Mouse (Mus musculus): ENCODE data around the gene Ptprq. TPM values are rescaled to one million over a fixed set of nuclear protein-coding genes. Genes with fewer than 3 reads are reported as not detected.

The Ptprq gene
- total and polyA plus RNA-seq, 2 experiments from 2014 or later: 0.03 to 0.10 TPM

DNA sequence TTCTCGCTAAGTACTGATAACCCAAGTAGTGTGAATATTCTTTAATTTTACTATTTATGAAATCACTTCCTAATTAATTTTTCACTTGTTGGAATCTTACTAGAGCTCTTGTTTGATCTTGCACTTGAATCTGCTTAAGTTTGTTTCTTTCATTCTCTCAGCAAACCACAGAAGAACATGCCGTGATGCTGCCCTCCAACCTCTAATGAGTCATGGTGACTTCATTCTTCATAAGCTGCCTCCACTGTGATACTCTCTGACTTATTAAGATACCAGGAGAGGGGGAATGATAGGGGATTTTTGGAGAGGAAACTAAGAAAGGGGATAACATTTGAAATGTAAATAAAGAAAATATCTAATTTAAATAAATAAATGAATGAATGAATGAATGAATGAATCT is 60.7 kb downstream of the Ptprq start:
- no peak overlapping the region for H3K27ac ChIP-seq
- H3K9me3 ChIP-seq (ENCODE audit: low read length): no peaks in the 10 kb centered on the region
- no peak overlapping the region for H3K4me2 ChIP-seq (ENCODE audit: low read depth, low read length)
- ATAC-seq (no peak), DNase-seq (ENCODE audit: low spot score) (no peak)
- H3K4me1 ChIP-seq (ENCODE audit: insufficient read depth, low read length): no peaks in the 10 kb centered on the region
- H3K9ac ChIP-seq (replicated peaks; ENCODE audit: low read length): no peak overlapping the region
- TF ChIP-seq CTCF (IDR thresholded peaks at IDR 0.05; ENCODE audit: low read depth): no peak
- H3K27me3 ChIP-seq (ENCODE audit: insufficient read depth, low read length): no peaks in the 10 kb centered on the region
- no peak overlapping the region for H3K4me3 ChIP-seq (ENCODE audit: low read length)
- H3K36me3 ChIP-seq (ENCODE audit: insufficient read depth, low read length): no peaks in the 10 kb centered on the region
- 93% methylated on average over 2 of the region's 2 CpGs for WGBS

DNA sequence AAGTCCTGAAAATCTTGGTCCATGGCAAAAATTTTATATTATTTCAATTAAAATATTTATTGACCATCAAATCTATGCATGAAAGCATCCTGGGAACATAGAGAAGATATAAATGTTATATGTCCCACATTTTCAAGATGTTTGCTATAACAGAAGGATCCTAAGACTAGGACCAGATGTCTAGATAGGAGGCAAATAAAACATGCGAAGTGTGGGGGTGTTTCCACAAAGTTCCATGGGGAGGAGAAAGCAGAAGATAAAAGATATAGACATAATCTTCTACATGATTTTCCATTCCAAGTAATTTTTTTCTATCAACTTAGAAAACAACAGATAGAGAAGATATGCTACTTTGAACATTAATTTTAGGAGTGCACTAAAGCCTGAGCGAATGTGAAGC is 70.2 kb downstream of the Ptprq start:
- H3K4me1 ChIP-seq (ENCODE audit: insufficient read depth, low read length): no peaks in the 10 kb centered on the region
- no peak overlapping the region for H3K27ac ChIP-seq
- no peaks in the 10 kb centered on the region for H3K27me3 ChIP-seq (ENCODE audit: insufficient read depth, low read length)
- H3K4me2 ChIP-seq (ENCODE audit: low read depth, low read length): no peak overlapping the region
- H3K9ac ChIP-seq (replicated peaks; ENCODE audit: low read length): no peak overlapping the region
- no peak for ATAC-seq
- H3K9me3 ChIP-seq (ENCODE audit: low read length): no peaks in the 10 kb centered on the region
- no peak for DNase-seq (ENCODE audit: low spot score)
- no peaks in the 10 kb centered on the region for H3K36me3 ChIP-seq (ENCODE audit: insufficient read depth, low read length)
- no peak for TF ChIP-seq CTCF (IDR thresholded peaks at IDR 0.05; ENCODE audit: low read depth)
- no peak overlapping the region for H3K4me3 ChIP-seq (ENCODE audit: low read length)
- 98% methylated on average over 2 of the region's 2 CpGs for WGBS

DNA sequence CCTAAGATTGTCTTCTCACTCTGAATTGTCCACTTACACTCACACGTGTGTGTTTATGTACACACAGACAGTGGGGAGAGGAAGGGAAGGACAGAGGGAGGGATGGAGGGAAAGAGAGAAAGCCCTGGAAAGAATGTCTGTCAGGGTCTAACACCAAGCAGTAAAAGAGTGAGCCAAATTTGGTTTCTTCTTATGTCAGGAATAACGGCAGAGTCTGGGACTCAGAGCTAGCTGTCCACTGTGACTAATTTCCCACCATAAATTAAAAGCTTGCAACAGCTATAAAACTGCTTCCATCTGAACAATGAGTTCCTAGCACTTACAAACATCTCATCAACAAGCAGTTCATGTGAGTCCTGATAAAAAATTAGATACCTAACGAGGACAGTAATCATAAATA is 91.7 kb downstream of the Ptprq start:
- no peak overlapping the region for H3K4me3 ChIP-seq (ENCODE audit: low read length)
- H3K27ac ChIP-seq: no peak overlapping the region
- H3K36me3 ChIP-seq (ENCODE audit: insufficient read depth, low read length): no peaks in the 10 kb centered on the region
- no peak for DNase-seq (ENCODE audit: low spot score)
- no peak overlapping the region for H3K9ac ChIP-seq (replicated peaks; ENCODE audit: low read length)
- WGBS: 77% methylated on average over 3 of the region's 3 CpGs
- TF ChIP-seq CTCF (IDR thresholded peaks at IDR 0.05; ENCODE audit: low read depth): no peak
- H3K27me3 ChIP-seq (ENCODE audit: insufficient read depth, low read length): no peaks in the 10 kb centered on the region
- H3K9me3 ChIP-seq (ENCODE audit: low read length): no peaks in the 10 kb centered on the region
- no peaks in the 10 kb centered on the region for H3K4me1 ChIP-seq (ENCODE audit: insufficient read depth, low read length)
- H3K4me2 ChIP-seq (ENCODE audit: low read depth, low read length): no peak overlapping the region
- ATAC-seq: no peak

DNA sequence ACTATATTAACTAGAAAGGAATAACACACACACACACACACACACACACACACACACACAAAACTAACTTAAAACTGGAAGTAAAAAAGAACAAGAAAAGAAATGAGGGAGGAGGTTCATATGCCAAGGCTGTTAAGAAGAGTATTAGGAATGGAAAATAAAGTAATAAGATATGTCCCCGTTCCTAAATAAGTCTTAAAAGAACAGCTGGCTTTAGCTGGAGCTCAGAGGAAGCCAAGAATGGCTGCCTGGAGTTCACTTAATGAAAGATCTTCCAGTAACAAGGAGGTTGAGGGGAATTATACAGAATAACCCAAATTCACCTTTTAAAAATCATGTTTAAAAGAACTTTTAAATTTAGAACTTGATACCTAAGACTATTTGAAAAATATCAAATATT is 93.2 kb downstream of the Ptprq start:
- Histone ChIP-seq H3K36me3 (ENCODE audit: insufficient read depth, low read length) (no peaks in the 10 kb centered on the region), H3K4me2 (ENCODE audit: low read depth, low read length) (no peak overlapping the region), H3K9ac (replicated peaks; ENCODE audit: low read length) (no peak overlapping the region), H3K9me3 (ENCODE audit: low read length) (no peaks in the 10 kb centered on the region), H3K4me3 (ENCODE audit: low read length) (no peak overlapping the region), H3K27ac (no peak overlapping the region), H3K4me1 (ENCODE audit: insufficient read depth, low read length) (no peaks in the 10 kb centered on the region), H3K27me3 (ENCODE audit: insufficient read depth, low read length) (no peaks in the 10 kb centered on the region)
- 70% methylated on average over 1 of the region's 1 CpGs for WGBS
- ATAC-seq: no peak
- no peak for DNase-seq (ENCODE audit: low spot score)
- TF ChIP-seq CTCF (IDR thresholded peaks at IDR 0.05; ENCODE audit: low read depth): no peak

DNA sequence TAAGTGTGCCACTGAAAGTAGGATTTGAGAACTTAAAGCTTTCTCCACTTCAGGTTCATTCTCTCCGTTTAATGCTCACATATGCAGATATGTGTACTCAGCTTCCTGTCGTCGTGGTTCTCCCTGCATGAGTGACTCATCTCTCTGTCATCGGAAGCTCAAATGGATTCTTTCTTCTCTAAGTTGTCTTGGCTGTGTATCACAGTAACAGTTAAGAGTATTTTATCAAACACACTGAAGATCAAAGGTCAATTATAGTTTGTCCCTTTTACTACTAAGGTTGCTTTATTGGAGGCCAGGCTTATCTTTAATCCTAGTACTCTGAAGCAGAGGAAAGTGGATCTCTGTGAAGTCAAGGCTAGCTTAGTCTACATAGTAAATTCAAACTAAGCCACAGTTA is 95.6 kb downstream of the Ptprq start:
- Histone ChIP-seq H3K36me3 (ENCODE audit: insufficient read depth, low read length) (no peaks in the 10 kb centered on the region), H3K9me3 (ENCODE audit: low read length) (no peaks in the 10 kb centered on the region), H3K27ac (no peak overlapping the region), H3K4me3 (ENCODE audit: low read length) (no peak overlapping the region), H3K27me3 (ENCODE audit: insufficient read depth, low read length) (no peaks in the 10 kb centered on the region), H3K4me1 (ENCODE audit: insufficient read depth, low read length) (no peaks in the 10 kb centered on the region), H3K9ac (replicated peaks; ENCODE audit: low read length) (no peak overlapping the region), H3K4me2 (ENCODE audit: low read depth, low read length) (no peak overlapping the region)
- no peak for DNase-seq (ENCODE audit: low spot score)
- ATAC-seq: no peak
- TF ChIP-seq CTCF (IDR thresholded peaks at IDR 0.05; ENCODE audit: low read depth): no peak
- WGBS: 86% methylated on average over 4 of the region's 4 CpGs

DNA sequence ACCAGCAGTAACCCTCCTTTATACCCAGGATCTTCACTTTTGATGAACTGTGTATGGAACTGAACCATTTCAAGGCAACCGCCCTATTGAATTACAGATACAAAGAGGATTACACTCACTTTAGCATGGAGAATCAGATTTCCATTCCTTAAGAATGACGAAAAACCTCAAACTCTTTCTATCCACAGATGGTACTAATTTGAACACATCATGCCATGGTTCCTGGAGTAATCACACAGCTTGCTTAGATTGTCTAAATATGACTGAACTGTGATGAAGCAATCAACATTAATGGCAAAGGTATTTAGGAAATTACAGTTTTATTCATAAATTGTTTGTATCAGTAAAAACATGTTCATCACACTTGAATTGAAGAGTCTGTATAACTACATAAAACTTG is 104.4 kb downstream of the Ptprq start:
- Histone ChIP-seq H3K27me3 (ENCODE audit: insufficient read depth, low read length) (no peaks in the 10 kb centered on the region), H3K27ac (no peak overlapping the region), H3K9me3 (ENCODE audit: low read length) (no peaks in the 10 kb centered on the region), H3K4me2 (ENCODE audit: low read depth, low read length) (no peak overlapping the region), H3K9ac (replicated peaks; ENCODE audit: low read length) (no peak overlapping the region), H3K4me1 (ENCODE audit: insufficient read depth, low read length) (no peaks in the 10 kb centered on the region), H3K4me3 (ENCODE audit: low read length) (no peak overlapping the region), H3K36me3 (ENCODE audit: insufficient read depth, low read length) (no peaks in the 10 kb centered on the region)
- no peak for DNase-seq (ENCODE audit: low spot score)
- no peak for TF ChIP-seq CTCF (IDR thresholded peaks at IDR 0.05; ENCODE audit: low read depth)
- 77% methylated on average over 2 of the region's 2 CpGs for WGBS
- no peak for ATAC-seq

DNA sequence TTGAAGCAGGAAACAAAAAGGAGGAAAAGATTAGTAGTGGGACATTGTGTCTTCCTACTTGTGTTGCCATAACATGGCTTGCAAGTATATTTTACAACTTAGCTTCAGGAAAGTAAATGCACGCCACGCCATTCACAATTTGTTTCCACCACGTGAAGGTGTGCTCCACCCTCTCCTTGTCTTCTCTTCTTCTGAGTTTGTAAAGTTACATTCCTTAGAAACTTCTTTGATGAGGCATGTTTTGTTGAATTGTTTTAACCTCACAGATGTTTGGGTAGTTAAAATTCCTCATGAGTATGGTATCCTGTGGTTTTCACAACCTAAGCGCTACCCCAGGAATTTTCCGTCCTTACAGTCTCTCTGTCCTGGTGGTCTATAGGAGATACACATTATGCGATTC is 118.5 kb downstream of the Ptprq start:
- Histone ChIP-seq H3K9me3 (ENCODE audit: low read length) (no peaks in the 10 kb centered on the region), H3K27me3 (ENCODE audit: insufficient read depth, low read length) (no peaks in the 10 kb centered on the region), H3K4me1 (ENCODE audit: insufficient read depth, low read length) (no peaks in the 10 kb centered on the region), H3K27ac (no peak overlapping the region), H3K9ac (replicated peaks; ENCODE audit: low read length) (no peak overlapping the region), H3K36me3 (ENCODE audit: insufficient read depth, low read length) (no peaks in the 10 kb centered on the region), H3K4me3 (ENCODE audit: low read length) (no peak overlapping the region), H3K4me2 (ENCODE audit: low read depth, low read length) (no peak overlapping the region)
- no peak for ATAC-seq
- no peak for TF ChIP-seq CTCF (IDR thresholded peaks at IDR 0.05; ENCODE audit: low read depth)
- no peak for DNase-seq (ENCODE audit: low spot score)
- 90% methylated on average over 6 of the region's 6 CpGs for WGBS

All from hindbrain, postnatal 0 days (tissue).